Mouse (Mus musculus): ENCODE results near the gene Fgfr2. TPM values are rescaled to one million over a fixed set of nuclear protein-coding genes. Genes with fewer than 3 reads are reported as not detected.

Gene Fgfr2
- polyA plus RNA-seq, 1 experiment from 2014 or later: 99.3 TPM

DNA sequence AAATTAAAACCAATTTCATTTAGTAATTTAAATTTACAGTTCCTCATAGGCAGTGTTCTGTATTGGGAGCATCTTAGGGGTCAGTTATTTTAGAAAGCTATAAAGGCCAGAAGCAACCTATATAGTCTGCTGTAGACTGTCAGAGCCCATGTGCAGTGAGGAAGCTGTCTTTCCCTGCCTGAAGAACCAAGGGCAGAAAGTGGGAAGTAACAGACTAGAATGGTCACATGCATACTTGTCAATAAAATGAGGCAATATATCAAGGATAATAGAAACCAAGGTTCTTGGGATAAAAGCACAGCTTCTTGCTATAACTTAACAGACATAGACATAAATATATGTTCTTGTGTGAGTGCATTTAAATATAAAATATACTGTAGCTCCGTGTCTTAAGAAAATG, 2220.2 kb downstream of the Fgfr2 start:
- H3K27me3 ChIP-seq (ENCODE audit: low read depth, poor library complexity, severe bottlenecking): no peaks in the 10 kb centered on the region
- no peak for DNase-seq (ENCODE audit: low spot score)
- H3K9me3 ChIP-seq (replicated peaks): no peaks in the 10 kb centered on the region
- peaks cover 72% of the 10 kb centered on the region for H3K36me3 ChIP-seq
- H3K4me1 ChIP-seq: no peaks in the 10 kb centered on the region
- H3K27ac ChIP-seq (replicated peaks): no peak overlapping the region
- H3K4me3 ChIP-seq: no peak overlapping the region
- 95% methylated on average over 1 of the region's 1 CpGs for WGBS

DNA sequence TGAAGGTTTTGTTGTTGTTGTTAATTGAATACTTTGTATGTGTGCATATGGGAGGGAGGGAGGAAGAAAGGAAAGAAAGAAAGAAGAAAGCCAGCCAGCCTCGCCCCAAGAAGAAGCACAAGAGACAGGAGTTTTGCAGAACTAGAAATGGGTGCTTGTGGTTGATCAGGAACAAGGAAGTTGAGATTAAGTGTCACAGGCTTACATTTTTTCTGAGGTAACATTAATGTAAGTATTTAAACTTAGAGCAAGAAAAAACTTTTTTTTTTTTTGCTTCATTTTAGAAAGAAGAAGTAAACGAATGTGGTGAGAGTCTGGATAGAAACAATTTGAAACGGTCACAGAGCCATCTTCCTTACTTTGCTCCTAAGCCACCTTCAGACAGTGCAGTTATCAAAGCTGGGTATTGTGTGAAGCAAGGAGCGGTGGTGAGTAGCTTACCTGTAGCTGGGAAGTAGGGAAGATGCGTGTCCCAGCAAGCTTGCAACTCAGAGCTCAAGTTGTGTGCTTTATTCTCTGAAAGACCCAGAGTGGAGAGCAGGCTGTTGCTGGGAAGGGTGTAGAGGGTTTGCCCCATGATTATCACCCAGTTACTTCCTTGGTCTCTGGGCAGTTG, 2222.8 kb downstream of the Fgfr2 start:
- H3K27me3 ChIP-seq (ENCODE audit: low read depth, poor library complexity, severe bottlenecking): no peaks in the 10 kb centered on the region
- 93% methylated on average over 5 of the region's 5 CpGs for WGBS
- peaks cover 7% of the 10 kb centered on the region for H3K4me1 ChIP-seq
- DNase-seq (ENCODE audit: low spot score): no peak
- no peak overlapping the region for H3K27ac ChIP-seq (replicated peaks)
- H3K4me3 ChIP-seq: no peak overlapping the region
- H3K9me3 ChIP-seq (replicated peaks): no peaks in the 10 kb centered on the region
- H3K36me3 ChIP-seq: peaks cover 77% of the 10 kb centered on the region

DNA sequence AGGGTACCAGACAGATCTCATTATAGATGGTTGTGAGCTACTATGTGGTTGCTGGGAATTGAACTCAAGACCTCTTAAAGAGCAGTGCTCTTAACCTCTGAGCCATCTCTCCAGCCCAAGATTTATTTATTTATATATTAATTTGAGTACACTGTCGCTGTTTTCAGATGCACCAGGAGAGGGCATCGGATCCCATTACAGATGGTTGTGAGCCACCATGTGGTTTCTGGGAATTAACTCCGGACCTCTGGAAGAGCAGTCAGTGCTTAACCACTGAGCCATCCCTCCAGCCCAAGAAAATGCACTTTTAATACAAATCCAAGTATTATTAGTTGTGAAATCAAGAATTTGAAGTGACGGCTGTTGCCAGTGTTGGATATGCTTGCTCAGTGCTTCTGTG, 2224.8 kb downstream of the Fgfr2 start:
- DNase-seq (ENCODE audit: low spot score): no peak
- Histone ChIP-seq H3K4me3 (no peak overlapping the region), H3K27ac (replicated peaks) (no peak overlapping the region), H3K36me3 (peaks cover 66% of the 10 kb centered on the region), H3K4me1 (peaks cover 11% of the 10 kb centered on the region), H3K9me3 (replicated peaks) (no peaks in the 10 kb centered on the region), H3K27me3 (ENCODE audit: low read depth, poor library complexity, severe bottlenecking) (no peaks in the 10 kb centered on the region)
- 85% methylated on average over 4 of the region's 4 CpGs for WGBS

DNA sequence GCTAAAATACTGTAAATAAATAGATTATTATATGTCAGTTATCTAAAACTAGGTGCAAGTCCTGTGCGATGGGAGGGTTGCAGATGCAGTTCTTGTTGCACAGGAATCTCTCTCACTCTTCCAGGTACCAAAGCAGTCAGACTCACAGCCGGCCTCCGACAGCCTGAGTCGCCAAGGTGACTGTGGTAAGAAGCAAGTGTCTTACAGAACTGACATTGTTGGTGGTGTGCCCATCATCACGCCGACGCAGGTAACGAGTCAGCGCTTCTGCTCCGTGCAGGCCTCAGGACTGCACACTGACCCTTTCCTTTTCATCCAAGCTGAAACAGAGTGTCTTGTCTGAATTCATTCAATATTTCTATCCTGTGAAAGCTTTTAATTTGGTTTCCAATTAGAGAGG, 2225.9 kb downstream of the Fgfr2 start:
- H3K4me3 ChIP-seq: no peak overlapping the region
- DNase-seq (ENCODE audit: low spot score): no peak
- WGBS: 89% methylated on average over 10 of the region's 10 CpGs
- H3K27ac ChIP-seq (replicated peaks): no peak overlapping the region
- peaks cover 11% of the 10 kb centered on the region for H3K4me1 ChIP-seq
- H3K27me3 ChIP-seq (ENCODE audit: low read depth, poor library complexity, severe bottlenecking): no peaks in the 10 kb centered on the region
- H3K36me3 ChIP-seq: peaks cover 67% of the 10 kb centered on the region
- H3K9me3 ChIP-seq (replicated peaks): no peaks in the 10 kb centered on the region

DNA sequence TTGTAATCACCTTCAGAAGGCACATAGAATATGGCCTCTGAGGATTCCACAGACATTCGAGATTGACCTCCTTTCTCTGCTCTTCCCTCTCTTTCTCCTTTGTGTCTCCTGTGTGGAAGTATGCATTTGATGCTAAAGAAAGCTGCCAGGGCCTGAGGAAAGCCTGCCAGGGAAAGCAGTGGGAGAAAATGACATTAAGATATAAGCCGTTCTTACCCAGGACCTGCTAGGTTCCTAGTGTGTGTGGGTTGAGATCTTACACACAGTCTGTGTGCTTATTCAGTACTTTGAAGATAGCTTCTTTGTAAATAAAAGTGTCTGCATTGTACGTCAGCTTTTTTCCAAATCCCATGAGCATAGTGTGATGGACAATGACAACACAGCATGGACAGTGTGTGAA, 2227.1 kb downstream of the Fgfr2 start:
- H3K4me3 ChIP-seq: no peak overlapping the region
- peaks cover 11% of the 10 kb centered on the region for H3K4me1 ChIP-seq
- H3K27me3 ChIP-seq (ENCODE audit: low read depth, poor library complexity, severe bottlenecking): no peaks in the 10 kb centered on the region
- no peak for DNase-seq (ENCODE audit: low spot score)
- WGBS: 77% methylated on average over 3 of the region's 3 CpGs
- H3K27ac ChIP-seq (replicated peaks): no peak overlapping the region
- H3K36me3 ChIP-seq: peaks cover 68% of the 10 kb centered on the region
- H3K9me3 ChIP-seq (replicated peaks): no peaks in the 10 kb centered on the region

DNA sequence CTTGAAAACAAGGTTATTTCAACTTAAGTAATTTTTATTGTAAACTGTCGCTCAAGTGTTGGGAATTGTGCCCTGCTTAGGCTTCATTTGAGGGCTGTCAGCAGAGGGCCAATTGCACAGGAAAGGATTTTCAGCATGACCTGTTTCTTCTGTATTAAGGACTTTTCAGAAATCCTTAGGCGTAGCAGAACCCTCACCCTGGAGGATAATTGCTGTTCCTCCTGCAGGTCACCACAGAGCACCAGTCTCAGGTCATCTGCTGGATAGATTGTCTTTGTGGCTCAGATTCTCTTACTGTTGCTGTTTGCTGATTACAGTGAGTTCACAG, 2227.6 kb downstream of the Fgfr2 start:
- Histone ChIP-seq H3K27me3 (ENCODE audit: low read depth, poor library complexity, severe bottlenecking) (no peaks in the 10 kb centered on the region), H3K36me3 (peaks cover 67% of the 10 kb centered on the region), H3K4me1 (peaks cover 11% of the 10 kb centered on the region), H3K9me3 (replicated peaks) (no peaks in the 10 kb centered on the region), H3K4me3 (no peak overlapping the region), H3K27ac (replicated peaks) (no peak overlapping the region)
- no peak for DNase-seq (ENCODE audit: low spot score)
- WGBS: 56% methylated on average over 2 of the region's 2 CpGs

DNA sequence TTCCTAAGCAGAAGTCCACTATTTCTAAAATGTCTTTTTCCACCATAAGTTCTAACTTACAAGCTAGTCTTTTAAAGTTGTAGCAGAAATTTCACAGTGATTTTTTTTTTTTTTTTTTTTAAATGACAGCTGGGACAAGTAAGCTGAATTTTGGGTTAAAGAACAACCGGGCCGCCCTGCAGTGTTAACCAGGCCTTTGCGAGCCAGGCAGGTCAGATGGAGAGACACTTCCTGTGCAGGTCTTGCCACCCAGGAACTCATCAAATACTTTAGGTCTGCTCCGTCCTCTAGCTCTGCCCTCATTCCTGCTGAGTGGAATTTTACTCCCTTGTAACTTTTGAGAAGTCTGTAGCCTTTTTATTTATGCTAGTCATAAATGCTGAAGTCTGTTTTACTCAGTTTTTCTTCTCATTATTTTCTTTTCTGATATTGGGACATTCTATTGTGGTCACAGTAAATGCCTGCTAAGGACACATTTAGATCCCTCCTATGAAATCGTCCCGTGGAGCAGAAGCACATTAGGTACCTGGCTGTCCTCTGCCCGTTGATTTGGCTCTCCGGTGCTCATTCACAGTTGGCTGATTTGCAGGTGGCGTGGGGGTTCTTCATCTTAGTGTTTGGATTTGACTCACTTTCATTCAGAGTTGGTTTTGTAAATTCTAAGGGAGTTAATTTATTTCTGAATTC, 2228.1 kb downstream of the Fgfr2 start:
- no peak for DNase-seq (ENCODE audit: low spot score)
- Histone ChIP-seq H3K27ac (replicated peaks) (no peak overlapping the region), H3K4me3 (no peak overlapping the region), H3K9me3 (replicated peaks) (no peaks in the 10 kb centered on the region), H3K27me3 (ENCODE audit: low read depth, poor library complexity, severe bottlenecking) (no peaks in the 10 kb centered on the region), H3K4me1 (peaks cover 11% of the 10 kb centered on the region), H3K36me3 (peaks cover 64% of the 10 kb centered on the region)
- 68% methylated on average over 9 of the region's 9 CpGs for WGBS

DNA sequence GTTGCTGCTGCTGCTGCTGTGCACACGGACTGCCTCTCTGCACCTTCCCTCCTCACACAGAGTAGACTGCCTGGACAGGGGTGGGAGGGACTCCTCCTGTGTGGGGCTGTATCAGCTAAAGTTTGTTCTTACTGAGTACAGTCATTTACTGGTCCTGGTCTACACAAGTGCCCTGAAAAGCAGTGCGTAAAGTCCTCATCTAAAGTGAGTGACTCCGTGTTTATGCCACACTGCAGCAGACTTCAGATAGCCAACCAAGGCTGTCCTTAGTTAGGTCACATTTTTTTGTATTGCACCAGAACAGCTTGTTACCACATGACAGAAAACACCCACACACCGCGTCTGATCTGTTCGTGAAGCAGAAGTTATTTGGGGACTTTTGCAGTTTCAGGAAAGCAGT, 2230.2 kb downstream of the Fgfr2 start:
- no peaks in the 10 kb centered on the region for H3K27me3 ChIP-seq (ENCODE audit: low read depth, poor library complexity, severe bottlenecking)
- no peaks in the 10 kb centered on the region for H3K9me3 ChIP-seq (replicated peaks)
- peaks cover 54% of the 10 kb centered on the region for H3K36me3 ChIP-seq
- WGBS: 90% methylated on average over 6 of the region's 6 CpGs
- H3K27ac ChIP-seq (replicated peaks): no peak overlapping the region
- H3K4me3 ChIP-seq: no peak overlapping the region
- no peak for DNase-seq (ENCODE audit: low spot score)
- H3K4me1 ChIP-seq: peaks cover 16% of the 10 kb centered on the region

DNA sequence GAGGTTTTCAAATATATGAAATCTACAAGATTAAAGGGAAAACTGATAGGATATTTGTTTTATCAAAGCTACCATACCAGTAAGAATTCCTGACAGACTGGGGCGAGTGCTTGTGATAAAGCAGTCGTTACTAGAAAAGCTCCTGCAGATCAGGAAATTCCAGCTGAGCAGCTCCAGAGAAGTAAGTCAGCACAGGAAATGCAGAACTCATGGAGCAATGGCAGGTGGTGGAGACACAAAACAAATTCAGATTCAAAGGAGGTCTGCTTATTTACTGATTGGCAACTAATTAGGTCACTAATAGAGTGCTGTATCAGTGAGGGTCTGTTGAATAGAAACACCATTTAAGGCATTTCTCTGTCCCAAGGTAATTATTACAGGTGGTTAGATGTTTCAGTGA, 2232.3 kb downstream of the Fgfr2 start:
- no peak for DNase-seq (ENCODE audit: low spot score)
- peaks cover 56% of the 10 kb centered on the region for H3K36me3 ChIP-seq
- no peak overlapping the region for H3K27ac ChIP-seq (replicated peaks)
- H3K4me1 ChIP-seq: peaks cover 26% of the 10 kb centered on the region
- no peaks in the 10 kb centered on the region for H3K9me3 ChIP-seq (replicated peaks)
- no peaks in the 10 kb centered on the region for H3K27me3 ChIP-seq (ENCODE audit: low read depth, poor library complexity, severe bottlenecking)
- no peak overlapping the region for H3K4me3 ChIP-seq
- WGBS: 43% methylated on average over 2 of the region's 2 CpGs

DNA sequence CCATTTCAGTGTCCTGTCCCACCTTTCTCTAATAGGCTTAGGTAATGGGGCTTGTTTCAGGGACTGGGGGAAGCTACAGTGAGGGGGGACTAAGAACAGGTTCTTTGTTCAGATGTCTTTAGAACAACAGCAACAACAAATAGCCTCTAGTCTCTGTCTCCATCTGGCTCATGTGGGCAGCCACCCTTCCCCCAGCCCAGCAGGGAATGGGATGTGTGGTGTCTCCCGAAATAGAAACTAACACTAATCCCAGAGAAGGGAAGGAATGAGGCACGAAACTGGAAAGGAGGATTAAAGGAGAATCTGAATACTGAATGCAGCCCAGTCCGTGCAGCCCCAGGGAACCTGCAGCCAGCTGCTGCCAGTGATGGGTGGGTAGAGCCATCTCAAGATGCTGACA, 2235.2 kb downstream of the Fgfr2 start:
- Histone ChIP-seq H3K4me3 (no peak overlapping the region; the same call in 1 of the 2 replicates), H3K36me3 (peaks cover 66% of the 10 kb centered on the region), H3K4me1 (peaks cover 16% of the 10 kb centered on the region), H3K9me3 (replicated peaks) (no peaks in the 10 kb centered on the region), H3K27me3 (ENCODE audit: low read depth, poor library complexity, severe bottlenecking) (no peaks in the 10 kb centered on the region), H3K27ac (replicated peaks) (peak overlapping the region; percentile 38; the same call in 1 of the 2 replicates)
- peak; percentile 20 for DNase-seq (ENCODE audit: low spot score)
- 9% methylated on average over 3 of the region's 3 CpGs for WGBS

DNA sequence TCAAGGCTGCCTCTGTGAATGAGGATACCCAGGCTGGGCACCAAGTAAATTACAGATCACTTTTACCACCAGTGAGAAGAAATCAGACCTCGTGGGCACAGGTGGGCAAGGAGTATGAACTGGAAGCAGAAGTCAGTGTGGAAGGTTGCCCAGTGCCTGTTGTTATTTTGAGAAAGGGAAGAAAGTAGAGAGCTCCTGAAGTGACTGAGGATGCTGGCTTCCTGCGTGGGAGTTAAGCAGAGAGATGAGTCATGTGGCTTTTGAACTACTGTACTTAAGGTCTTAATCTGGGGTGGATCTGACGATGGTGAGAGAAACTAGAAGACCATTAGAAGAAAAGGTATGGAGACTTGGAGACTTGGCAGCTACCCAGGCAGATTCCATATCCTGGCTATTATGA, 2236.9 kb downstream of the Fgfr2 start:
- H3K27me3 ChIP-seq (ENCODE audit: low read depth, poor library complexity, severe bottlenecking): no peaks in the 10 kb centered on the region
- WGBS: 79% methylated on average over 3 of the region's 3 CpGs
- H3K9me3 ChIP-seq (replicated peaks): no peaks in the 10 kb centered on the region
- peaks cover 57% of the 10 kb centered on the region for H3K36me3 ChIP-seq
- peaks cover 21% of the 10 kb centered on the region for H3K4me1 ChIP-seq
- no peak overlapping the region for H3K4me3 ChIP-seq
- no peak overlapping the region for H3K27ac ChIP-seq (replicated peaks)
- no peak for DNase-seq (ENCODE audit: low spot score)

DNA sequence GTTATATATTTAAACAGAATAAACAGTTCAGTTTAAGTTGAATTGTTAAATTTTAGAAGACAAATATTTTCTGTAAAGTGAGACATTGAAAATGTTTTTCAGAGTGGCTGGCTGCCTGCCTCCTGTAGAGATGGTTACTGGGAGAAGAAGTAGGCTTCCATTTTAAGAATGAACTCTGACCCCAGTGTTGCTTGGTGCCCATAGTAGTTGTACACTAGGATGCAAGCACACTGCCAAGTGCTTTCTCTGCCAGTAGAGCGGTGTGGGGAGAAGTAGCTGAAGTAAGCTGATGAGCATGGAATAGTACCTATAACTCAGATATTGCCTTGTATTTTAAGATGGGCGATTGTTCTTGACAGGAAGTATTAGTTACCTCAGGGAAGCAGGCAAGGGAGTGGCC, 2239.0 kb downstream of the Fgfr2 start:
- Histone ChIP-seq H3K27me3 (ENCODE audit: low read depth, poor library complexity, severe bottlenecking) (no peaks in the 10 kb centered on the region), H3K36me3 (peaks cover 60% of the 10 kb centered on the region), H3K27ac (replicated peaks) (no peak overlapping the region), H3K4me1 (peaks cover 21% of the 10 kb centered on the region), H3K4me3 (no peak overlapping the region), H3K9me3 (replicated peaks) (no peaks in the 10 kb centered on the region)
- no peak for DNase-seq (ENCODE audit: low spot score)
- WGBS: 87% methylated on average over 2 of the region's 2 CpGs

DNA sequence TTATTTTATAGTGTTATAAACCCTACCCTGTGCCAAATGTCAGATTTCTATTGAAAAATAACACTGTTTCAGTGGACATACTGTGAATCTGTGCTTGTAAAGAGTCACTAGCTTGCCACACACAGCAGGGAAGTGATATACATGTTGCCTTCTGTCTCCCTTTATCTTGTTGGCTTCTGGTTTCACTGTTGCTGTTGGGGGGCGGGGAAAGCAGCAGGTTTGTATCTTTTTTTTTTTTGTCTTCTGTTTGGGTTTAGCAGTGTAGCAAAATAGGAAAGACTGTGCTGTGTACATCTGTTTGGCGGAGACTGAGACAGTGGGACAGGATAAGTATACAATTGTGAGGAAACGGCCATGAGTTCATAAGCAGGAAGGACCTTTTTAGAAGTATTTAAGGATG, 2255.9 kb downstream of the Fgfr2 start:
- Histone ChIP-seq H3K27me3 (ENCODE audit: low read depth, poor library complexity, severe bottlenecking) (peaks cover 20% of the 10 kb centered on the region; the same call in 1 of the 2 replicates), H3K36me3 (peaks cover under 1% of the 10 kb centered on the region; the same call in 1 of the 2 replicates), H3K27ac (replicated peaks) (no peak overlapping the region), H3K4me1 (peaks cover 47% of the 10 kb centered on the region), H3K4me3 (peak overlapping the region; percentile 90), H3K9me3 (replicated peaks) (no peaks in the 10 kb centered on the region)
- 48% methylated on average over 3 of the region's 3 CpGs for WGBS
- DNase-seq (ENCODE audit: low spot score): no peak
